Comparison of ENCODE assay signal across 33 mouse cellular contexts in the genomic region with DNA sequence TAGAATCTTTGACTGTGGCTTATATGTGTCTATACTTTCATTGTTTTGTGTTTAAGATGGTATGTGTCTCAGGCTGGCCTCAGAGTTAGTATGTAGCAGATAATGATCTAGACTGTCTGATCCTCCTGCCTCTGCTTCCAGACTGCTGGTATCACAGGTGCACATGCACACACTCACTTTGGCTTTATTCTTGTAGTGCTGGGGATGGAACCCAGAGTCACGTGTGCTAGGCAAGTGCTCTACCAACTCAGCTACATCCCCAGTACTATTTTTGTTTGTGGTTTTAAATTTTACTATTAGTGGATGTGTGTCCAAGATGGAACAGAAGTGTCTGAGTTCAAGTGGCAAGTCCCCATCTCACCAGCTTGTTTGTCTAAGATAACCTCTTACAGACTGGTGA.
"Had no signal": no experiment of that assay in that cellular context is flagged by ENCODE, and none has a peak within 500 bp of the region (broad histone marks: within the 10 kb centered on the region; RNA-seq: fewer than 3 reads in every experiment).

No protein-coding gene starts in this region.

- DNase-seq: heart, postnatal 10 days; heart, postnatal 14 days; heart, postnatal 36 days; heart, postnatal 4 days; kidney, adult 11 months; kidney, adult 18-20 months; kidney, adult 2 months; kidney, adult 8-10 months; kidney, adult 9 months; kidney, postnatal 10 days; kidney, postnatal 14 days; kidney, postnatal 25 days; kidney, postnatal 36 days; kidney, postnatal 4 days; layer of hippocampus, adult 9-11 months; layer of hippocampus, postnatal 36 days had no signal

- H3K4me3 ChIP-seq: heart, embryonic 10.5 days; heart, embryonic 12.5 days; heart, embryonic 13.5 days; heart, embryonic 15.5 days; hindbrain, embryonic 10.5 days; hindbrain, embryonic 12.5 days; hindbrain, embryonic 13.5 days; hindbrain, embryonic 15.5 days; intestine, embryonic 15.5 days; kidney, embryonic 15.5 days; layer of hippocampus, adult 2 months had no signal

- H3K4me1 ChIP-seq: heart, embryonic 10.5 days; heart, embryonic 12.5 days; heart, embryonic 13.5 days; heart, embryonic 15.5 days; hindbrain, embryonic 10.5 days; hindbrain, embryonic 12.5 days; hindbrain, embryonic 13.5 days; hindbrain, embryonic 15.5 days; kidney, embryonic 15.5 days had no signal

- H3K27me3 ChIP-seq: heart, embryonic 12.5 days; heart, embryonic 13.5 days; heart, embryonic 15.5 days; hindbrain, embryonic 12.5 days; hindbrain, embryonic 13.5 days; hindbrain, embryonic 15.5 days; intestine, embryonic 15.5 days; kidney, embryonic 15.5 days had no signal

- H3K4me2 ChIP-seq: heart, embryonic 11.5 days; heart, embryonic 12.5 days; heart, embryonic 13.5 days; heart, embryonic 15.5 days; hindbrain, embryonic 12.5 days; hindbrain, embryonic 13.5 days; hindbrain, embryonic 14.5 days; hindbrain, embryonic 15.5 days; intestine, embryonic 15.5 days; kidney, embryonic 15.5 days had no signal

- H3K9ac ChIP-seq: heart, embryonic 12.5 days; heart, embryonic 13.5 days; heart, embryonic 15.5 days; hindbrain, embryonic 12.5 days; hindbrain, embryonic 13.5 days; hindbrain, embryonic 14.5 days; hindbrain, embryonic 15.5 days; intestine, embryonic 15.5 days; kidney, embryonic 15.5 days had no signal

- H3K27ac ChIP-seq: heart, embryonic 10.5 days; heart, embryonic 13.5 days; heart, embryonic 15.5 days; hindbrain, embryonic 10.5 days; hindbrain, embryonic 12.5 days; hindbrain, embryonic 13.5 days; hindbrain, embryonic 14.5 days; hindbrain, embryonic 15.5 days; hindbrain, postnatal 0 days; intestine, embryonic 15.5 days; kidney, embryonic 15.5 days; kidney, postnatal 0 days; layer of hippocampus, adult 2 months had no signal

- H3K9me3 ChIP-seq: heart, embryonic 10.5 days; heart, embryonic 12.5 days; heart, embryonic 13.5 days; heart, embryonic 15.5 days; hindbrain, embryonic 10.5 days; hindbrain, embryonic 12.5 days; hindbrain, embryonic 13.5 days; hindbrain, embryonic 15.5 days; intestine, embryonic 15.5 days; kidney, embryonic 15.5 days had no signal

- ATAC-seq: inflammation-experienced regulatory T-cells, adult 6 months; intestine, embryonic 15.5 days; intestine, embryonic 16.5 days had no signal
